Mouse (Mus musculus): ENCODE measurements at regions not wholly inside any gene's neighbourhood (a gene's known extent, or its start where the extent isn't known, plus 50 kb on each side); places are given as distances from the start of the nearest gene placed in this dataset.

DNA sequence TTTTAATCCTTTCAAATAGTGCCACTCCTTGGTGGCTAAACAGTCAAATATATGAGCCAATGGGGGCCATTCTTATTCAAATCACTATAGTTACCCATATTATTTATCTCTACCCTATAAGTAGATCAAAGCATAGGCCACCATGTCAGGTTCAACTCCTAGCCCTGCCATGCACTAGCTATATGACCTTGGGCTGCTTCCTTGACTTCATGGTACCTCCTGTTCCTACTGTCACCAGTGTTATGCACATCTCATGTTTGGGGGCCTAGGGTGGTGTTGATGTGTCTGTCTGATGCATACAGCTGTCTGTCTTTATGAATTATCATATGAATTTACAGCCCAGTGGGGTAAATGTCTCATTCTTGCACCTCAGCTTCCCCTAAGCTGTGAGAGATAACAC is 310.6 kb downstream of the Rps24 start:
- no peak for TF ChIP-seq CTCF (IDR thresholded peaks at IDR 0.05; ENCODE audit: borderline replicate concordance, insufficient read depth, low read depth, low read length)
- no peak for TF ChIP-seq POLR2A (IDR thresholded peaks at IDR 0.05; ENCODE audit: borderline replicate concordance, insufficient read depth, low read length)

Measured in cerebellum, adult 2 months (tissue).